Mouse (Mus musculus) erythroblast, embryonic 14.5 days (primary cell): ENCODE measurements around the gene Galnt2. TPM values are rescaled to one million over a fixed set of nuclear protein-coding genes. Genes with fewer than 3 reads are reported as not detected.

Experiments
- H3K27me3 ChIP-seq: 2 replicates; pipeline ENCODE4 v1.6.1; 2012; ENCODE audit warnings: inconsistent platforms; ENCODE audit not compliant: control insufficient read depth
- H3K36me3 ChIP-seq: 2 replicates; pipeline ENCODE4 v1.6.1; 2012; ENCODE audit warnings: mild to moderate bottlenecking, inconsistent platforms; ENCODE audit not compliant: control insufficient read depth
- H3K4me1 ChIP-seq: 2 replicates; pipeline ENCODE4 v1.6.1; 2012; ENCODE audit warnings: inconsistent platforms; ENCODE audit not compliant: control insufficient read depth
- H3K4me3 ChIP-seq: replicated peaks from 2 replicates; pipeline ENCODE3; 2012; ENCODE audit warnings: moderate library complexity, mild to moderate bottlenecking, inconsistent platforms
- H3K9me3 ChIP-seq: 2 replicates; pipeline ENCODE4 v1.6.1; 2012; ENCODE audit warnings: low read length, inconsistent platforms, mixed read lengths; ENCODE audit not compliant: control insufficient read depth
- GATA1 ChIP-seq: IDR thresholded peaks from 2 replicates; pipeline ENCODE4 v1.6.1; 2012; ENCODE audit warnings: low read length, inconsistent platforms, mixed read lengths
- TAL1 ChIP-seq: IDR thresholded peaks from 3 replicates; pipeline ENCODE4 v1.6.1; 2012; ENCODE audit warnings: low read length, inconsistent platforms, mixed read lengths
- polyA plus RNA-seq: library from polyadenylated mRNA; stranded (reverse); fragments of >175 nt; gene quantifications from 2 replicates; pipeline ENCODE4 v1.2.3, GENCODE M21; 2012

Galnt2 gene
- polyA plus RNA-seq, 1 experiment, result 6.7 TPM

DNA sequence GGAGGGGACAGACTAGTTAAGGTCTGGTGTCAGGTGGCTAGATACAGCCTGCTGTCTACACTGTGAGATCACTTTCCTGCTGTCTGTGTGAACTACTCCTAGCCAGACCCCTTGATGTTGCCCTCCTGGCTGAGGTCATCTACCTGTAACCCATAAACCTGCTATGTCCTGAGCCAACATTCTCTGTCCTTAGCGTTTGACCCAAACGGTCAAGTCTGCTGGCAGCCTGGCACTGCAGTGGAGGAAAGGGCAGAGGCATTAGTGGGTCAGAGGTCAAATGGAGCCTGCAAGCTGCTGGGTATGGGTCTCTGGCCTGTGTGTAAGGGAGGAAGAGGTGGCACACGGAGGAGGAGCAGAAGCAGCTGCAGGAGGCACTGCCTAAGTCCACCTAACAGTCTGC is 41.6 kb downstream of the Galnt2 start:
- Histone ChIP-seq H3K27me3 (no peaks in the 10 kb centered on the region), H3K4me3 (no peak overlapping the region), H3K9me3 (peaks cover 9% of the 10 kb centered on the region), H3K4me1 (no peaks in the 10 kb centered on the region; the same call in none of the 2 replicates), H3K36me3 (peaks cover 16% of the 10 kb centered on the region)
- TF ChIP-seq TAL1 (no peak), GATA1 (no peak)

DNA sequence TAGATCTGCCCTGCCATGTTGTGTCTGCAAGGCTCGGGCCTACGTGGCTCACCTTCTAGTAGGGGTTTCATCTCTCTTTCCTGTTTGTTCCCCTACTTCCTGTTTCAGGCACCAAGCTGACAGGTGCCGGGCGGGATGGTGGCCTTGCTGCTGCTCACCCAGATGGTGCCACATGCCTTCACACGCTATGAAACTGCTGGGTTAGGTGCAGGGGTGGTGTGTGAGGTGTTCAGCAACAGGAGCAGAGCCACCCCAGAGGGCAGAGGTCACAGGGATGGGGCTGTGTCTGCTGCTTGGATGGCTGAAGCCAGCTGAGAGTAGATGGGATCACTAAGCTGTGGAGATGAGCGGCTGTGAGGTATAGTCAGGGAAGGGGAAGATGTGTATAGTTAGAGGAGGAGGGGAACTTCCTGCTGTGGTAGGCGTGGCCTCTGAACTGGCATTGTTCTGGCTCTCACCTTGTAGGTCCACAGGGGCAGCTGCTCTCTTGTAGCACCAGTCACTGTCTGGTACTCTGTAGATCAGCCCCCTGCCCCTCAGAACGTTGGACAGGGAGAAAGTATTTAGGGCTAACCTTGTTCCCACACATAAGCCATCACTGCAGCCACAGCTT is 42.5 kb downstream of the Galnt2 start:
- Histone ChIP-seq H3K9me3 (peaks cover 9% of the 10 kb centered on the region), H3K27me3 (no peaks in the 10 kb centered on the region), H3K36me3 (peaks cover 16% of the 10 kb centered on the region), H3K4me1 (peaks cover 3% of the 10 kb centered on the region), H3K4me3 (no peak overlapping the region)
- TF ChIP-seq GATA1, result no peak

DNA sequence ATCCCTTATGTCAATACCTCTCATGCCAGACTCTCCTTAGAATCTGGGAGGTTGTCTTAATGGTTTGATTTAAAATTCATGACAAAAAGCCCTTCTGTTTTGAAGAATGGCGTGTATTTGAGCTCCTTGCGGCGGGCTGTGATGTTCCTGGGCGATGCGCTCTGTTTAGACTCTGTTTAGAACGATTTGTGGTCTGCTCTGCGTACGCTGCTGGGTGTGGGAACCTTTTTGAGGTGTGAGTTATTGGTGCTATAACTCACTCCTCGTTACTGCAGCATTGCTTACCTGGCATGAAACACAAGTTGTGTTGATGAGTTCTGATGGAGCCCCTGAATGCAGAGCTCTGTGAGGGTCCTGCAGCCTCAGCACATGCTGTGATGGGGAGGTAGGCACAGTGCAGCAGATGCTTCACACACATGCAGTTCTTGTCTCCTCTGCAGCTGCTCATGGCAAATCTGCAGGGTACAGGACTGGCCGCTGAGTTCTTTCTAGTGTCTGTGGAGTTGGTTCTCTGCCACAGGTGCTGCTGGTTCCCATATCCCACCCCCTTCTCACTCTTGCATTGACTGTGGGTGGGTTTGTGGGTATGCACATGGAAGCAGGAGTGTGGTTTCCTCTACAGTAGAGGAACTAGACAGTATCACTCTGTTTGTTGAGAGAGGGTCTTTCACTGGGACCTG is 43.4 kb downstream of the Galnt2 start:
- H3K4me3 ChIP-seq, result no peak overlapping the region
- H3K27me3 ChIP-seq, result no peaks in the 10 kb centered on the region
- TF ChIP-seq TAL1 (no peak), GATA1 (no peak)
- peaks cover 9% of the 10 kb centered on the region for H3K9me3 ChIP-seq
- H3K36me3 ChIP-seq, result peaks cover 16% of the 10 kb centered on the region
- peaks cover 3% of the 10 kb centered on the region for H3K4me1 ChIP-seq

DNA sequence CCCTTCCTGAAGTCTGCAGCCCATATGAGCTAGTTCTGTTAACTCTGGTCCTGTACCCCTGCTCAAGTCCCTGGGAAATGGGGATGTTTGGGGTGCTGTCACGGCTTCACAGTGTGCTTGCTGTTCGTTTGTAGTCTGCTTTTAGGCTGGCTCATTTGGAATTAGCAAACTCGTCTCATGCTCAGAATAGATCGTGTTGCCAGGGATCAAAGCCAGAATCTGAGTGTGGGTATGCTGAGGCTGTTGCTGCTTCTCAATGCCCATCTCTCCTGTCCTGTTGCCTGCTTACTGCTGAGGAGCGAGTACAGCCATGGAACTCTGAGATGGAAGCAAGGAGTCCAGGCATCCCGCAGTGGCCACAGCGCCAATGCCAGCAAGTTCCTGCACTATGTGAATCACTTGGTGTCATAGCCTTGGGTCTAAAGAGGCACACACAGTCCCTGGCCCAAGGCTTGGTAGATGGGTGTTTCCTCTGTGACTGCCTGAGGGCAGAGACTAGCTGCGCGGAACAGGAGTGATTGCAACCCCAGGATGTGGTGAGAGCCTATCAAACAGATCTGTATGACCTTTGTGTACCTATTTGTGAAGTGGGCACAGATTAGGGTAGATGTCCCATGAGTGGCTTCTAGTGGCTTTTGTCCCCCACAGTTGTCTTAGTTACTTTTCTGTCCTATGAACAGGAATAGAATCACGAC is 44.3 kb downstream of the Galnt2 start:
- peaks cover 3% of the 10 kb centered on the region for H3K4me1 ChIP-seq
- no peak overlapping the region for H3K4me3 ChIP-seq
- H3K27me3 ChIP-seq, result no peaks in the 10 kb centered on the region
- H3K36me3 ChIP-seq, result peaks cover 16% of the 10 kb centered on the region
- H3K9me3 ChIP-seq, result peaks cover 9% of the 10 kb centered on the region
- TF ChIP-seq TAL1, result no peak
- TF ChIP-seq GATA1, result no peak

DNA sequence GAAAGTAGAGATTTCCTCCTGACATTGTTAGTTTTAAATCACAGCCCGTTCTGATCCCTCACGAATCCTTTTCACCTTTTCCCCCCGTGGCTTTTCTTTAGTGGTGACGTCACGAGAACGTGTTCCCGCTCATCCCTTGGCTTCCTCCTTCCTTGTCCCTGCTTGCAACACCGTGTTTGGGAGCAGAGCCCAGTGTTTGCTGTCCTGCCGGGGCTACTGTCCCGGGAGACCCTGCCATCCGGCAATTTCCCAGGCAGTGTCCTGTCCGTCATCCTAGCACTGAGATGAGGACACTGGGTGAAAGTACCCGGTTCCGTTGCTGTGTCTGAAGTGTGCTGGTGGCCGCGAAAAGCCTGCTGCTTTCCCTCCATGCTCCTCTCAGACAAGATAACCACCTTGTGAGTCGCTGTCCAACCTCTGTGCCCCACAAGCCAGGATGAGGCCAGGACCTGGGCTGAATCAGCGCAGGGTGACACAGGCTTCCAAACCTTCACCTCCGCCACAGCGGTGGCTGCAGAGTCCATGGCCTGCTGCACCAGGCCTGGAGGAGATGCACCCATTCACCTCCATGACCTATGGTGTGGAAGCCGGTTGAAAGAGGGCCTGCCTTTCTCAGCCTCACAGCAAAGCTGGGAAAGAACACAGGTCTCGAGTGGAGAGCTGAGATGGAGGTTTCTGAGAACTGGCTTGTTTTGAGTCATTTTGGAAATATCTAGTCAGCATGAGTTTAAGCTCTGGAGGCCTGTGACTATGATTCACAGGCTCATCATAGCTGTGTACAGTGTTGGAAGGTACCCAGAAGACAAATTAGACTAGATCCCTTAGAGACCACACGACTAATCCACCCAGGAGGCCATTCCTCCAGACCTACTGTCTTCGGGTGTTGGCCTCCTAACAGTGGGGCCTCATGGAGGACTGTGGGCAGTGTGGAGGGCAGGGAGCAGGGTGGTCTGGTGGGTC is 47.0 kb downstream of the Galnt2 start:
- H3K4me3 ChIP-seq, result no peak overlapping the region
- H3K36me3 ChIP-seq, result peaks cover 13% of the 10 kb centered on the region
- H3K9me3 ChIP-seq, result peaks cover 9% of the 10 kb centered on the region
- no peak for TF ChIP-seq GATA1
- no peak for TF ChIP-seq TAL1
- peaks cover 3% of the 10 kb centered on the region for H3K4me1 ChIP-seq
- no peaks in the 10 kb centered on the region for H3K27me3 ChIP-seq

GRCm38 (mm10) chr8:124278956-124279689 is 47.9 kb downstream of the Galnt2 start:
- TF ChIP-seq GATA1 (no peak), TAL1 (no peak)
- Histone ChIP-seq H3K9me3 (peaks cover 9% of the 10 kb centered on the region), H3K27me3 (no peaks in the 10 kb centered on the region), H3K4me3 (no peak overlapping the region), H3K36me3 (peaks cover 13% of the 10 kb centered on the region), H3K4me1 (peaks cover 3% of the 10 kb centered on the region)

- Histone ChIP-seq H3K4me3 (no peak overlapping the region), H3K9me3 (peaks cover 9% of the 10 kb centered on the region), H3K27me3 (no peaks in the 10 kb centered on the region), H3K4me1 (peaks cover 3% of the 10 kb centered on the region), H3K36me3 (peaks cover 13% of the 10 kb centered on the region)
- TF ChIP-seq TAL1, result no peak
- no peak for TF ChIP-seq GATA1
These were observed 48.4 kb downstream of the Galnt2 start for GRCm38 (mm10) chr8:124279690-124279985.

DNA sequence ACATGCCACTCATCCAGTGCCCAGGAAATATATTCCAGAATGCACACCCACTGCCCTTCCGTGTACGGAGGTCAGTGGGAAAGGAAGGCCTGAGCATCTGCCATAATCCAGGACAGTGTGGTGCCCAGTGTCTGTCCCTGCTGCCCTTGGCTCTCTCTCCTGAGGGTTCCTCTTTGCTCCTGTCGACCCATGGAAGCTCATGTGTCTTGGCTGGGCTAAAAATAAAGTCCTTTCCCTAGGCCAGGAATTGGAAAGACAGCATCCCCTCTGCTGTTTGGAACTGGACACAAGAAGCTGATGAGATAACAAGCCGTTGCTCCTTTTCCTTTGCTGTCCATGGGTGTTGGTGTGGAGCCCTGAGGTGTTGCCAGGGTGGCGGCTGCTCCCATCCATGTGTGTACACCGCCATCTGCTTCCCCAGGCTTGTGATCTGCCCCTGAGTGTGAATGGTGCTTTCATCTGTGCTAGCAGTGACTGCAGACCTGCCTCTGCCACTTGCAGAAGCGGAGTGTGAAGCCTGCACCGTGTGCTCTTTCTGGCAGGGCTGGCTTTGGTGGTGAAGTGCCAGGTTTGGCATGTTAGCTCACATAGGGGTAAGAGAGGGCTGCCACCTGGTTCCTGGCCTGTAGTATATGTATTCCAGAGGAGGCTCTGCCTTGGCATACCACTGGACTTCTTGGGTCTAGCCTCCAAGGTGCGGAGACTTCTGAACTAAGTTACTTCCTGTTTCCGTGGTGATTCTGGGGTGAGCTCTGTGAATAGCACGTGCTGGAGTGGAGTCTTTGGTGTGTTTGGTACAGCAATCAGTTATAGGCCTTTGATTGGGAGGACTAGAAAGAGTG is 50.7 kb downstream of the Galnt2 start:
- H3K36me3 ChIP-seq, result peaks cover 3% of the 10 kb centered on the region
- H3K4me3 ChIP-seq, result no peak overlapping the region
- peaks cover 3% of the 10 kb centered on the region for H3K4me1 ChIP-seq
- H3K9me3 ChIP-seq, result no peaks in the 10 kb centered on the region
- TF ChIP-seq TAL1 (no peak), GATA1 (no peak)
- no peaks in the 10 kb centered on the region for H3K27me3 ChIP-seq
